Mouse (Mus musculus) lung, embryonic 15.5 days (tissue): ENCODE measurements at regions not wholly inside any gene's neighbourhood (a gene's known extent, or its start where the extent isn't known, plus 50 kb on each side); places are given as distances from the start of the nearest gene placed in this dataset.

ENCODE experiments used
- ATAC-seq: fragments of 200-750 bp; cut with Nextera tagmentation; 2 replicates; pipeline ENCODE4 v1.8.0; 2017; ENCODE audit warnings: moderate number of reproducible peaks, borderline replicate concordance; ENCODE audit not compliant: low FRiP score, low TSS enrichment; ENCODE audit errors: extremely low read depth
- H3K27ac ChIP-seq: fragments of 300-500 bp; sonication (generic); 2 replicates; pipeline ENCODE4 v1.5.1; 2015; ENCODE audit warnings: moderate library complexity, mild to moderate bottlenecking, inconsistent platforms
- H3K27me3 ChIP-seq: fragments of 300-500 bp; sonication (generic); 2 replicates; pipeline ENCODE4 v1.6.1; 2015; ENCODE audit warnings: inconsistent platforms
- H3K36me3 ChIP-seq: fragments of 300-500 bp; sonication (generic); 2 replicates; pipeline ENCODE4 v1.6.1; 2015; ENCODE audit warnings: inconsistent platforms
- H3K4me1 ChIP-seq: fragments of 300-500 bp; sonication (generic); 2 replicates; pipeline ENCODE4 v1.6.1; 2015; ENCODE audit warnings: inconsistent platforms
- H3K4me2 ChIP-seq: fragments of 300-500 bp; sonication (generic); 2 replicates; pipeline ENCODE4 v1.6.1; 2015; ENCODE audit warnings: inconsistent platforms, mild to moderate bottlenecking, moderate library complexity
- H3K4me3 ChIP-seq: fragments of 300-500 bp; sonication (generic); 2 replicates; pipeline ENCODE4 v1.5.1; 2015; ENCODE audit warnings: mild to moderate bottlenecking, inconsistent platforms
- H3K9ac ChIP-seq: fragments of 300-500 bp; sonication (generic); 2 replicates; pipeline ENCODE4 v1.6.1; 2015; ENCODE audit warnings: inconsistent platforms
- H3K9me3 ChIP-seq: fragments of 300-500 bp; sonication (generic); 2 replicates; pipeline ENCODE4 v1.6.1; 2016; ENCODE audit warnings: inconsistent platforms
- WGBS: fragments of 180-500 bp; shearing (Covaris S2); methylation state at CpG from one replicate; pipeline ENCODE4 v1.1.7; 2015; 5-methylcytosine and 5-hydroxymethylcytosine counted together

DNA sequence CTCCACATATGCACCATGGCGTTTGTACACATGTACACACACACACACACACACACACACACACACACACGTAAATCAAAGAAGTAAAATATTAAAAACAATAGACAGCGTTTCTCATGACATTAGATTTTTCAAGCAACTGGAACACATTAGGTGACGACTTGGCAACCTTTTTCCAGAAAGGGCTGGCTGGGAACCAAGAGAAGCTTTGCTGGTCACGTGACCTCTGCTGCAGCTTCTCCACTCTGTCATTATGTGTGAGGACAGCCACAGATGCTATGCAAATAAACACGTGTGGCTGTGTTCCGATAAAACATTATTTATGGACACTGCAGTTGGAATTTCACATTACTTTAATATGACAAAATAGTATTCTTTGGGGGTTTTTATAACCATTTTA, 124.3 kb downstream of the Slc38a6 start:
- no peak overlapping the region for H3K9ac ChIP-seq
- no peak overlapping the region for H3K4me3 ChIP-seq
- no peaks in the 10 kb centered on the region for H3K36me3 ChIP-seq
- no peaks in the 10 kb centered on the region for H3K9me3 ChIP-seq
- WGBS = 32% methylated on average over 7 of the region's 7 CpGs
- no peak overlapping the region for H3K27ac ChIP-seq
- H3K4me2 ChIP-seq = no peak overlapping the region
- no peaks in the 10 kb centered on the region for H3K4me1 ChIP-seq
- no peak for ATAC-seq
- H3K27me3 ChIP-seq = no peaks in the 10 kb centered on the region; the same call in 1 of the 2 replicates

DNA sequence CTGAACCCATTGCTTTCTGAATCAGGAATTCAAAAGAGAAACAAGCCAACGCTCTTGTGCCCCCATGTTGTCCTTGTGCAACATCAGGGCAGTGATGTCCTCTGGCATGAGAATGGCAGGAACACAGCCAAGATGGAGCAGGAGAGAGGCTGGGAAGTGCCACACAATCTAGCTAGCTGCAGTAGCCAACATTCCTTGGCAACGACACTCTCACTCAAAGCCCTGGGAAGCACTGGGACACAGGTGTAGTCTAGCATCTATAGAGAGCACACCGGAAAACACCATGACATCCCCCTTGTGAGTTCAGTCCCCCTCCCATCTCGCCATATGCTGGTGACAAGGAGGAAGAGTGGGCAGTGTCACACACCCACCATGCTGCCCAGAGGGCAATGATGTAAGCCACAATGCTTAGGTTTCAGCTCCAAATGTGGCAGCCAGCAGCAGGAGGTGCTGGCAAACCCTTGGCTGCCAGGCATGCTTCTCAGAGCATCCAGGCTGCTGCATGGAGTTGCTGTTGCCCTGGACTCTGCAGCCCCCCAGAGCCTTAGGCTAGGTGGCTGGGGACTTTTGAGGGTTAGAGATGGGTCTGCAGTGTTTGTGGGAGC, 123.0 kb downstream of the Slc38a6 start:
- Histone ChIP-seq H3K9me3 (no peaks in the 10 kb centered on the region), H3K27ac (no peak overlapping the region), H3K4me2 (no peak overlapping the region), H3K36me3 (no peaks in the 10 kb centered on the region), H3K4me3 (no peak overlapping the region), H3K27me3 (no peaks in the 10 kb centered on the region; the same call in 1 of the 2 replicates), H3K9ac (no peak overlapping the region), H3K4me1 (no peaks in the 10 kb centered on the region)
- no peak for ATAC-seq
- 78% methylated on average over 4 of the region's 4 CpGs for WGBS

DNA sequence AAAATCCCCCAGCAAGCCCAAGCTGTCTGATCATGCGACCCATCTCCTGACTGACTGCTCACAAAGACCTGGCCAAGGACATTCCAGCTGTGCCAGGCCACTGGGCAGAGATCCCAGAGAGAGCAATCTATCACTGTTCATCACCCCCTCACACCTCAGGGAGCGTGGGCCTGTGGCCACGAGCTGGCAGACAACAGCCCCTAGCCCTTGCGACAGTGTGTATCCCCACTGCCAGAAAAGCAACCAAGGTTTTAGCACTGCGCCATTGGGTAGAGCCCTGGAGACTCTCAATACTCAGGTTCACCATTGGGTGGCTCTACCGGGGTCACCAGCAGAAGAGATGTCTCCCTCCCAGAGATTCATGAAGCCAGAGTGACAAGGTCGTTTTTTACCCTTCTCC, 122.0 kb downstream of the Slc38a6 start:
- 62% methylated on average over 7 of the region's 7 CpGs for WGBS
- no peak for ATAC-seq
- Histone ChIP-seq H3K9ac (no peak overlapping the region), H3K36me3 (no peaks in the 10 kb centered on the region), H3K27ac (no peak overlapping the region), H3K4me1 (no peaks in the 10 kb centered on the region), H3K9me3 (no peaks in the 10 kb centered on the region), H3K4me2 (no peak overlapping the region), H3K4me3 (no peak overlapping the region), H3K27me3 (no peaks in the 10 kb centered on the region; the same call in 1 of the 2 replicates)

DNA sequence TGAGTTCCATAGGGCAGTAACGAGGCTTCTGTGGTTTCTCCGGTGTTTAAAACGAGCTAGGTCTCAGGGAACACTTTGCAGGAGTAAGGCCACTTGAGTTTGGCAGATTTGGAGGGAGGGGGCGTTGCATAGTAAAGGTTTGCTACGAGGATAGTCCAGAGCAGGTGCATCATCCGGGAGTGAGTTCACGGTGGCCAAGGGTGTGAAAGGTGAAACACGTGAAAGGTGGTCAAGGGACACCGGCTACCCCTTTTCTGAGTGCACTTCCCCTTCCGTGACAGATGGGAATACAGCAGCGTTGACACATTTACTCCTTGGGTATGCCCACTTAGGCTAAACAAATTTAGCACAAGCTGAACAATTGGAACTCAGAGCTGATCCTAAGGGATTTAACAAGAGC, 121.6 kb downstream of the Slc38a6 start:
- Histone ChIP-seq H3K4me2 (no peak overlapping the region), H3K27ac (no peak overlapping the region), H3K4me1 (no peaks in the 10 kb centered on the region), H3K27me3 (no peaks in the 10 kb centered on the region; the same call in 1 of the 2 replicates), H3K9me3 (no peaks in the 10 kb centered on the region), H3K36me3 (no peaks in the 10 kb centered on the region), H3K9ac (no peak overlapping the region), H3K4me3 (no peak overlapping the region)
- no peak for ATAC-seq
- 63% methylated on average over 11 of the region's 11 CpGs for WGBS

DNA sequence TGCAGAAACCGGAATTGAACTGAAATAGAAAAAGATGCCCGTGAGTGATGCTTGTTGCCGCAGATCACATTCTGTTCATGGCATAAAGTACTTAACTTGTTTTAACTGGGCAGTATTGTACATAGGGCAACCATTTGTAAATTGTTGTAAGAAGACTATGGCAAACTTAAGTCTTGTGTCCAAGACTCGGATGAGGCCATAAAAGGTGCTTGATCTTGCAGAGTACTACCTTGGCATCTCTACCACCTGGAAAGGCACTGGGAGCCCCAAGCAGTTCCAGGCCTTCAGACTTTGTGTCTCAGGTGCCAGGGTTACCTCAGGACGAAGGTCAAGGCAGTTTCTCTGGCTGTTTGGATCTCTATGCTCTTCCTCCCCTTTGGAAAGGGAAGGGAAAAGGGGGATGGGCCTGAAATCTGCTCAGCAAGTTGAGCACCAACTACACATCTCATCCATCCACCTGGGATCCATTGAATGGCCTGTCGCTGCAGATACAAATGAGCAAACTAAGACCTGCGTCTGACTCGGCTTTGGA, 120.0 kb downstream of the Slc38a6 start:
- WGBS = 80% methylated on average over 8 of the region's 8 CpGs

DNA sequence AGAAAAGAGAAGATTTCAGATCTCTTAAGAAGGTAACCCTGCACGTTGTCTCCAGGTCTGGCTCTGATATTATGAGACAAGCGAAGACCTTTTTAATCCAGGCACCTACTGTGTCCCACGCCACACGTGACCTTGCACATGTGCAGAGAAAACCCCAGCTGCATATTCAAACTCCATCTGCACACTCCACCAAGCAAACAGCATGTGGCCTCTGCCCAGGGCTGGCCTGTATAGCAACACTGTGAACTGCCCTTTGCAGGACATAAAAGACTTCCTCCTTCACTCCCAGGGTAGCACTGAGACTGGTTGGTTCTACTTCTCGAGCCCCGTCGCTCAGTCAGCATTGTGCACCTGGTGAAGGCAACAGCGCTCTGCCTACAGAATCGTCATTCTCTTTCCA, 119.0 kb downstream of the Slc38a6 start:
- no peak overlapping the region for H3K4me2 ChIP-seq
- WGBS = 79% methylated on average over 9 of the region's 9 CpGs
- H3K27ac ChIP-seq = no peak overlapping the region
- H3K9ac ChIP-seq = no peak overlapping the region
- no peak for ATAC-seq
- H3K4me3 ChIP-seq = no peak overlapping the region
- H3K36me3 ChIP-seq = no peaks in the 10 kb centered on the region
- H3K4me1 ChIP-seq = no peaks in the 10 kb centered on the region
- no peaks in the 10 kb centered on the region for H3K27me3 ChIP-seq
- no peaks in the 10 kb centered on the region for H3K9me3 ChIP-seq

More for the DNA sequence above, 120.0 kb downstream of the Slc38a6 start:
- no peak overlapping the region for H3K4me3 ChIP-seq
- no peaks in the 10 kb centered on the region for H3K4me1 ChIP-seq
- no peaks in the 10 kb centered on the region for H3K9me3 ChIP-seq
- H3K27me3 ChIP-seq = no peaks in the 10 kb centered on the region; the same call in 1 of the 2 replicates
- H3K9ac ChIP-seq = no peak overlapping the region
- H3K4me2 ChIP-seq = no peak overlapping the region
- no peaks in the 10 kb centered on the region for H3K36me3 ChIP-seq
- H3K27ac ChIP-seq = no peak overlapping the region
- no peak for ATAC-seq

DNA sequence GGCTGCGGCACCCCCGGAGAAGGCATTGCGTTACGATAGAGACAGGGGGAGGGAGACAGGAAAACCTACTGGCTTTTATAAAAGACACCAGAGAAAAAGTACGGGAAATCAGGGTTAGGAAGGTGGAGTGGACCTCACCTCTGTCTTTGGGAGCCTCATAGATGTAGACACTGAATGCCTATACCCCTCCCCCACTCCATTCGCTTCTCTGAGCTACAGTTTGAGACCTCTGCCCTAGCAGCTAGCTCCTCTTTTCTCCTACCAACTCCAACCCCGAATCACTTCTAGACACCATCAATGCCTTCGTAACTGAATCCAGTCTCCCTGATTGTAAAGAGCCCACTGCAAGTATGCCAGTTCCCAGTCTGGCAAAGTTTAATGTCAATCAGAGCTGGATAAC, 118.5 kb downstream of the Slc38a6 start:
- no peaks in the 10 kb centered on the region for H3K36me3 ChIP-seq
- H3K4me2 ChIP-seq = no peak overlapping the region
- no peaks in the 10 kb centered on the region for H3K4me1 ChIP-seq
- no peak overlapping the region for H3K4me3 ChIP-seq
- no peak for ATAC-seq
- H3K9me3 ChIP-seq = no peaks in the 10 kb centered on the region
- no peaks in the 10 kb centered on the region for H3K27me3 ChIP-seq
- no peak overlapping the region for H3K9ac ChIP-seq
- 38% methylated on average over 8 of the region's 8 CpGs for WGBS
- H3K27ac ChIP-seq = no peak overlapping the region

DNA sequence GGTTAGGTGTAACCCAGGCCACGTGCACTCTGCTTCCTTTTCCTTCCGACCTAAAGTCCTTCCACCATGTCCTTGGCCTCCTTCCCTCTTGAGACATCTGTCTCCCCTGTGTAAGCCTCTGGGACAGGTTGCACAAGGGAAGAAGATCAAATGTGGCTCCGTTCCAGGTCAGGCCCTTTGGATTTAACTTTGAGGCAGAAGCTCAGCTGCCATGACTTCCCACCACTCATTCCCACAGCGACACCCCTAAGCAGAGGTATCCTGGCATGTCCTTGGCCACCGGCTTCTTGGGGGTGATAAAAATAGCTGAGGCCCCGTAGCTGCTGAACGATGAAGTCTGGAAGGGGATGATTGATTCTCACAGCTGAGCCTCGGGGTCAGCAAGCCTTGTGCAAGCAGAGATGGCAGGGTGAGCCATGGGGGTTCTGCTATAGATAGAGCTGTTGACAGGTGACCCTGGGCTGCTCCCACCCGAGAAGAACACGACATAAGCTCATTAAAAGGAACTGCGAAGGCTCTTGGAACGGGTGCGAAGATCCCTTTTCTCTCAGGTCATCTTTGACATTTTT, 117.4 kb downstream of the Slc38a6 start:
- Histone ChIP-seq H3K36me3 (no peaks in the 10 kb centered on the region), H3K4me2 (no peak overlapping the region), H3K4me3 (no peak overlapping the region), H3K9me3 (no peaks in the 10 kb centered on the region), H3K4me1 (no peaks in the 10 kb centered on the region), H3K27me3 (no peaks in the 10 kb centered on the region), H3K9ac (no peak overlapping the region), H3K27ac (no peak overlapping the region)
- 40% methylated on average over 13 of the region's 13 CpGs for WGBS
- ATAC-seq = no peak
